Mouse (Mus musculus): Measurements from ENCODE around the gene Bcam.

The Bcam gene

DNA sequence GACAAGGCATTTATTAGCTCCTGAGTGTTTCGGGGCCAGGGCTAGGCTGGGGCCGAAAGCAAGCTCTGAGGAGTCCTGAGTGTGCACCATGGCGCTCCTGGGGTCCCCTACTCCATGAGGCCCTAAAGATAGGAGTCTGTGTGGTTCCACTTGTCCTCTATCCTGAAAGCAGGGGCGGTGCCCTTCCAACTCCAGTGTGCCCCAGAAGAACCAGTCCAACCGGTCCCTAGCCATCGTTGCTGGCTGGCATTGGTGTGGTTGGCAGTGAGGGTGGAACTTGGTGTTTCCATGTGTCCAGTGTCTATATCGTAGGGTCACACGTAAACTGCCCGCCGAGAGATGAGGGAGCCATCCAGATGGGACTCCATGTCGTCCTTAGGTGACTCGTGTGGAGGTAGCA is 46.6 kb downstream of the Bcam start:
- DNase-seq (ENCODE audit: low read depth, low spot score): no peak

DNA sequence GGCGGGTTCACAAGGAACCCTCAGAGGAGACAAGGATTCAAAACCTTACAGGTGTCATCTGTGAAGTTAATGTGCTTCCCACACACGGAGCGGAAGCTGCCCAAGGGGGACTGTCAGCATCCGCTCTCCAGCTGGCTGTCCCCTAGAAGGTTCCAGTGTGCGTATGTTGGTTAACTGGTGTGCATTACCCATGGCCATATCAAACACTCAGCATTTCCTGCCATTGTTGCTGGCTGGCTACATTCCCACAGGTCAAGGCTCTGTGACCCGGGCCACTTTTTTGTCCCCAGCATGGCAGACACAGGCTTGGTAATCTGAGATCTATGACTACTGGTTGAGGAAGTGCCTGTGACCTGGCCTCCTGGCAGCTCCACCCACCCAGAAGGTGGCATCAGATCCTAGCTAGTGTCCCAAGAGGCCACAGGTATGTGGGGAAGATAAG is 48.0 kb downstream of the Bcam start:
- DNase-seq (ENCODE audit: low read depth, low spot score): no peak

DNA sequence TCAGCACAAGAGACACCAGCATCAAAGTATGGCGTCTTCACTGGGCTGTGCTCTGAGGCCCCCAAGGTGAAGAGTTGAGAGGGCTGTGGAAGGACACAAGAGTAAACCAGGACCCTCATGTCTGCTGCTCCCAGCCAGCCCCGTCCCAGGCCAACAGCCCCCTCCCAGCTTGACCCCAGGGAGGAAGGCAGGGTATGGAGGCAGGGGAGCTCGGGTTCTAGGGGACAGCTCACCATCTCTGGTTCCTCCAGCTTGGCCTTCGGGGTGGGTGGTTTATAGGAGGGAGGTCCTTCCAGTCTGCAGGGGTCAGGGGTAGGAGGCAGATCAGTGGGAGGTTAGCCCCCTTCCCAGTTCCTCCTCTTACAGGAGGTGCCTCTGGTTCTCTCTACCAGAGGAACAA is 51.6 kb downstream of the Bcam start:
- DNase-seq (ENCODE audit: low read depth, low spot score): no peak

DNA sequence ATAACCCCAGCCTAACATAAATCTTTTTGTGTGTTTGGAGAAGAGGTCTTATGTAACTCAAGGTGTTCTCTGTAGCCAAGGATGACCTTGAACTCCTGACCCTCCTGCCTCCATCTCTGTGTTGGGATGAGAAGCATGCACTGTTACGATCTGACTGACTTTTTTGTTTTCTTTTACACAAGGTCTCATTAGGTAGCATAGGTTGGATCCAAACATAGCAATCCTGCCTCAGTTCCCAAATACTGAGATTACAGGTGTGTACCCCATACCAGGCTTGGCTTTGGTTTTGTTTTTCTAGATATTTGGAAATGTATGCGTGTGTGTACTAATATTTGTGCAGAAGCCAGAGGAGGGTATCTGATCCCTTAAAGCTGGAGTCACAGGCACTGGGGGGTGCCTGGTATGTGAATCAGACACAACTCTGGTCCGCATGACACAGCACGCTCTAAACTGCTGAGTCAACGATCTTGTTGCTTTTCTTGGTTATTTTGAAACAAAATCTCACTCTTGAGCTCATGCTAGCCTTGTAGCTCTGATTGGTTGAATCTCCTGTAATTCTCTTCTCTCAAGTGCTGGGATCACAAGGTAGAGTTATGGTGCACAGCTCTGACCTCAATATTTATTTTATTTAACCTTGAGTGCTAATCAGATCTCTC is 52.4 kb downstream of the Bcam start:
- DNase-seq (ENCODE audit: low read depth, low spot score): no peak

DNA sequence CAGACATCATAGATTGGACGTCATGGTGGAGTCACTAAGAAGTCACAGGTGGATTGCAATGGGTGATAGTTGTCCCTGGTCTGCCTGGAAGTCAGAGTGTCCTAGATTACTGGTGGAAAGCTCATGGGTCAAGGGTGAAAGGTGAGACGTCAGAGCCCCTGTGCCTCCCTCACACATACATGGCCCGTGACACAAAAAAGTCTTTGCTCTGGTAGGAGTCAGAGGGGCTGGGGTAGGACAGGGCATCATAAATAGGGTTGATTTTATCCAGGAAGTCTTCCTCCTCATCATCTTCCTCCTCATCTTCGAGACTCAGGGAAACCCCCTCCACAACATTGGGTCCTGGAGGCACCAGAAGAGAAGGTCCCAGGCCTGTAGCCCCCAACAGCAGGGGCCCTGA is 53.5 kb downstream of the Bcam start:
- no peak for DNase-seq (ENCODE audit: low read depth, low spot score)

DNA sequence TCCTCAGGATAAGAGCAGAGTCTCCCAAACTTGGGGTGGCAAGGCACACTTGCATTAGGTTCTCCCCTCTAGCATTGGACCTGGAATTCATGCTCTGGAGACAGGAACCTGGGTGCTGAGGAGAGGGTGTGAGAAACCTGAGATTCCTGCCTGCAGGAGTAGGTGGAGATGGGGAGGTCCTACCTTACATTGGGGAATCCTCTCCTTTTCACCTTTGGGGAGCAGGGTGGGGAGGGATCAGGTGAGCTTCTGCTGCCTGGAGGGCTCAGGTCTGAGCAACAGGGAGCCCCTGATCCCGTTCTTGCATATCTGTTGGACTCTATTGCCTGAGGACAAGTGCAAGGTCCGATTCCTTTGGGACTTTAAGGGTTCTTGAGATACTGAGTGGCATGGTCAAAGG is 54.0 kb downstream of the Bcam start:
- no peak for DNase-seq (ENCODE audit: low read depth, low spot score)

DNA sequence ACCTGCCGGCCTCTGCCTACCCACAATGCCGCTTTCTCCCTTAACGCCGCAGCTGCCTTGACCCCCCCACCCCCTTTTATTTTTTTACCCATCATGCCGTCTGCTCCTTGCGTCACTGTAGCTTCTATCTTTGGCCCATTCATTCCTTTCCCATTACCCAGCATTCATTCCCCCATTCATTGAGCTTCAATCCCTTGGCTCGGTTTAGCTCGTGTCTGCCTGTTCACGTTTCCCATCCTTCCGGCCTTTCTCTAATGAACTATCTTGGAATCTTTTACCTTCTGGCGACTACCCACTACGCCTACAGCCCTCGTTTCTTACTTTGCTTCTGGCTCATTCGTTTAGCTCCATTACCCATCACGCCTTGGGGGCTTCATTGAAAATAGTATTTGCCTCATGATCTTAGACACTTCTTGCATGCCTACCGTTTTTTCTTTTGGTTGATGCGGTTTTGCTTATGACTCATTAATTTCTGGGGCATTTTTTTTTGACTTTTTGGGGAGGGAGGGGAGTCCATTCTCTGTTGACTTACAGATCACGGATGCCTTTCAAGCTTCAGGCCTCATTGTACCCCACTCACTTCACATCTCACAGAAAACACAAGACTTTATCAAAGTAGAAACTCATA is 54.6 kb downstream of the Bcam start:
- DNase-seq (ENCODE audit: low read depth, low spot score): no peak

DNA sequence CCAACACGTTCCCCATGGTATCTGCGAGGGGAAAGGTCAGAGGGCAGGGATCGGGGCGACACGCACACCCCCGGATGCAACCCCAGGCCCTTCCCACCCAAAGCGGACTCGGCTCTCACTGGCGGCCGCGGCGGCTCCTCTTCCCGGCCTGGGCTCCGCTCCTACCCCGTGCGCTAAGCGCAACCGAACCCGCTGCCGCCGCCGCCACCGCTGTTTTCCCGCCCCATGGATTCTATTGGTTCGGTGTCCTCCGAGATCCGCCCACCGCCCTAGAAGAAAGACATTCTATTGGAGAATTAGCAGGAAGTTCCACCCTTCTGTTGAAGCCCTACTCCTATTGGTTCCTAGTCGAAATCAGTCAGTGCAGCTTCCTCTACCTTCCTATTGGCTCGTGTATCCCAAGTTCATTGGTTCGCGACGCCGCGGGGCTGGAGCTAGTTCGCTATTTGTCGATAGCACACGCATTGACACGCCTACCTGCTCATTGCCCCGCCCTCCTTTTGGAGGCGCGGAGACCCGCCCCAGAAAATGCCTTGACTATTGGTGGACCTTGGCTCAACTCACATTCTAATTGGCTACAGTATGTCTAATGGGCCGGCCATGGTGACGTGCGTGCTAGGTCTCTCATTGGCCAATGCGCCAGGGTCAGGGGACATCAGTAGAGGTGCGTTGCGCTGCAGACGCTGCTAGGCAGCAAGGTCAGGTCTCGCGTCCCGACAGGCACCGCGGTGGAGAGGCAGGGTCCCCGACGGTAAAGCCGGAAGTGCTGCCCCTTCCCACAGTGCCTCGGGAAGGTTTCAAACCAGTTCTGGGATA is 55.4 kb downstream of the Bcam start, which contains the start of gene Tomm40:
Tomm40 (minus strand) TSS at position 200 of the 816 bp plus-strand sequence.
- DNase-seq (ENCODE audit: low read depth, low spot score): peak; percentile 100

DNA sequence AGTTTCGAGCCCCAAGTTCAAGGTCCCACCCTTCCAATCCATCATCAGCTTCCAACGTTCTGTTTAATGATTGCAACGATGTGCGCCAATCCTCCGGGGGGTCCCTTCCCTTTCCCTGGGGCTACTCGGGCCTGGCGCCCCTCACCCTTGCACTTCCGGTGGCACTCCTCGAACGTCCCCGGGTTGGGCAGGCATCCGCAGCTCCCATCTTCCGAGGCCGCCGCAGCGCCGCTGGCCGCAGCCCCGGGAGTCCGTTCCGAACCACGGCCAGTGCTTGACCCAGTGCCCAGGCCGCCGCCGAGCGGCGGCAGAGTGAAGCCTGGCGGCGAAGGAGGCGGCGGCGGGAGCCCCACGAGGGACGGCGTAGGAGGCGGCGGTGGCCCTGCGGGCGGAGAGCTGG is 56.0 kb downstream of the Bcam start:
- no peak for DNase-seq (ENCODE audit: low read depth, low spot score)

DNA sequence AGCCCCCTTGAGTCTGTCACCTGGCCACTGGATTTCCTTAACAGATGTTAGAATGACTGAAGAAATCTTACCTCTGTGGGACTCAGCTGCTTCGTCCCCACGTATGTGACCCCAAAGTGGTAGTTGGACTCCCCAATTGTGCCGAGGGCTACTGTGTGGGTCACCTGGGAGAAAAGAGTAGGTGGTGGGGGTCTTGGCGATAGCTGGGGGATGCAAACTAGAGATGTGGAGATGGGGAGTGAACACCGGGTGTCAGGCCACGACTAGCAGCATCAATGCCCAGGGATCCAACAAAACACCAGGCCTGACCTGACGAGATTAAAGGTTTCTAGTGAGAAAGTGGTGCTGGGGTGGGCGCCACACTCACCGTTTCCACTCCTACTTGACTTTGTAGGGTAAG is 57.2 kb downstream of the Bcam start:
- DNase-seq (ENCODE audit: low read depth, low spot score): no peak

DNA sequence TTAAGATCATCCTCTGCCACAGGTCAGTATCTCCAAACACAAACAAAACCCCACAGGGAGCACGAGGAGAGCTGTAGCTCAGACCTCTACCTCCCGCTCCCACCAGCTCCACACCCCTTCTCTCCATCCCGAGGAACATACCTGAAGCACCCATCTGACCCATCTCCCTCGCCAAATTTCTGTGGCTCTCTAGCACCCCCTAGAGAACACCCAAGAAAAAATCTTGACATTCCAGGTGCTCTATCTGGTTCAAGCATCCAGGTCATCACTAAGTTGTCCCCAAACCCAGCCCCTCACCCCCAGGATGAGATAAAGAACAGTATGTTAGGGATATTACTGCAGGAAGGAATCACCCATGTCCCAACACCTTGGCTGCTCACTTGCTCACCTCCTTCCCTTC is 57.6 kb downstream of the Bcam start:
- DNase-seq (ENCODE audit: low read depth, low spot score): peak; percentile 44

DNA sequence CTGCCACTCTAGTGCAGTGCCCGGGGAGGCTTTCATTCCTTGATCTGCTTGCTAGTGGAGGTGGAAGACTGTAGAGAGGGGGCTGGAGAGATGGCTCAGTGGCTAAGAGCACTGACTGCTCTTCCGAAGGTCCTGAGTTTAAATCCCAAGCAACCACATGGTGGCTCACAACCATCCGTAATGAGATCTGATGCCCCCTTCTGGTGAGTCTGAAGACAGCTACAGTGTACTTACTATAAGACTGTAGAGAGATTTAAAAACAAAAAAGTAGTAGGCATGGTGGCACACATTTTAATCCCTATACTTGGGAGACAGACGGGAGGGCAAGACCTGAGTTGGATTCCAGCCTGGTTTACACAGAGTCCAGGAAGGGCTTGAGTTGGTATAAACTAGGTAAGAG is 58.4 kb downstream of the Bcam start:
- no peak for DNase-seq (ENCODE audit: low read depth, low spot score)

DNA sequence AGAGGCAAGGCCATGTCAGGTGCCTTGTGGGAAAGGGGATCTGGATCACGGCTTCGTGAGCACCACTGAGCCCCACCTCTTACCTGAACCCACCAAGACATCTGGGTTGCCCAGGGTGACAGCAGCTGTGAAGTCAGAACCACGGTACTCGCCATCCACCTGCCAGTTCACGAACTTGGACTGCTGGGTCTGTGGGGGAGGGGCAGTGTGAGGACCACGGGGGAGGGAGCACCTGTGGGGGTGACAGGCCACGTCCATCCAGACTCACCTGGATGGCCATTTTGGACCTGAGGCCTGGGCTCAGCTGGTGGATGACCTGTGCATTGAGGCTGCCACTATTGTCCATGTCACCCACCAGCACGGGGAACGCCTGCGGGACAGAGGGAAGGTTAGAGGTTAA is 60.2 kb downstream of the Bcam start:
- DNase-seq (ENCODE audit: low read depth, low spot score): no peak
